Mouse (Mus musculus) retina, postnatal 7 days (tissue): ENCODE results near the gene Rsph1.
"Not testable (repeated sequence)": the region's sequence is repeated elsewhere in the genome, so short reads cannot be mapped to it uniquely, and the experiment has no call there.

Source experiments
- DNase-seq: peaks from one replicate; pipeline ENCODE4 v3.0.0-alpha.2; 2012; ENCODE audit warnings: low read depth, low spot score

Rsph1 gene

GRCm38 (mm10) chr17:31279541-31279940 is 2.4 kb upstream of the Rsph1 start:
- DNase-seq = no peak

DNA sequence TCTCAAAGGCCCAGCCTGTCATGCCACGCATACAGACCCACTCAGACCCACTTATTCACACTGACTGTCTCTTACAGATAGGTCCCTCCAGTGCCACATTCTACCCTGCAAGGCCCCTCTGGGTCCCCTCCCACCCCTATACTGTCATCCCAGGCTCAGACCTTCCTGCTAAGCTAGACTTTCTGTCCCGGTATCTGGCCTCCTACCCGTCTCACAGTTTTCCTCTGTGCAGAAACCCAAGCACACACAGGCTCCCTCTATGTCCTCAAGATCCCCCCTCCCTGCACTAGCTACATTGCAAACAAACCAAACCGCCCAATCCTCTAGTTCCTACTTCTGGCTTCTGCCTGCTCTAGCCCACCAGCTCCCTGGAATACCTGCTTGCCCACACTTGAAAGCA is 748 bp upstream of the Rsph1 start:
- no peak for DNase-seq

DNA sequence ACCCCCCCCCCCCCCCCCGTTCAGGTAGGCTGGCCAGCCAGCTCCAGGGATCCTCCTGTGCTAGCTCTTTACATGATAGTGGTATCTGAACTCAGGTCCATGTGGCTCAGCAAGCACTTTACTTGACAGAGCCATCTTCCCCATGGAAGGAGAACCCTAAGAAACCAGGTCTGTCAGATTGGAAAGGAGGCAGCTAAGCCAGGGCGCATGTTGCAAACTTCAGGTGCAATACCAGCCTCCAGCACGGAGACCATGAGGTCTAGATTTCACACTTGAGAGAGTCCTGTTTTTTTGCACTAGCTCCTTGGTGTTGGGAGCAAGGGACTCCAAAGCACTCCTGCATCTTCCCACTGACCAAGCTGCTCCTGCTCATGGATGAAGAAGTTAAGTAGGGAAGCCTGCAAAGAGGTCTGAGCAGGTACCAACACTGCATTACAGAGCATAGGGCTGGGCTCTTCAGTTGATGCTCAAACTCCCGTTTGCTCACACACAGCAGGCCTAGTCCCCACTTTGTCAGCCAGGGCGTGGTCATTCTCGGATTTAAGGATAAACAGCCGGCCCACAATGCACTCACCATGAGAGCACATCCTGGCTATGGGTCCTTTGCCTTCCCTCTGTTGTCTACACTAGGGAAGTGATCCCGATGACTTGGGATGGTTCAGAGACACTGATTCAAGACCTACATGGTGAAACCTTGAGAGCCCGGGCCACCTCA is 819 bp downstream of the Rsph1 start:
- DNase-seq = no peak

GRCm38 (mm10) chr17:31275181-31275580 is 2.0 kb downstream of the Rsph1 start:
- no peak for DNase-seq

DNA sequence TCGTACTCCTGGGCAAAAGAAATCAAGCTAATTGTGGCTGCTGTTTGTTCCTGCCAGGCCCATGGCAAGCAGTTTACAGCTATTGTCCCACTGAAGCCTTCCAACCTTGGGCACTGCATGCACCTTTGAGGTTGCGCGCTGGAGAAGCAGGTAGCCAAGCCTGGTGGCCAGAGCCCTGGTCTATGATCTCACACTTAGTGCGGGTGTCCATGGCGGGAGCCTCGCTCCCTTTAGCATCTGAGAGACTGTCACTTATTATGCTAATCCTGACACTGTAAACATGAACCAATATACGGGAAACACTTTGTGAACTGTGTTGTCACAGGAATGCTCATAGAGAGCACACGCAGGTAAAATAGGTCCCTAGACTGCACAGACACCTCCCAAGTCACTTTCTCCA is 3.6 kb downstream of the Rsph1 start:
- DNase-seq = no peak

- no peak for DNase-seq
Measured at GRCm38 (mm10) chr17:31272416-31273165, 4.6 kb downstream of the Rsph1 start.

DNA sequence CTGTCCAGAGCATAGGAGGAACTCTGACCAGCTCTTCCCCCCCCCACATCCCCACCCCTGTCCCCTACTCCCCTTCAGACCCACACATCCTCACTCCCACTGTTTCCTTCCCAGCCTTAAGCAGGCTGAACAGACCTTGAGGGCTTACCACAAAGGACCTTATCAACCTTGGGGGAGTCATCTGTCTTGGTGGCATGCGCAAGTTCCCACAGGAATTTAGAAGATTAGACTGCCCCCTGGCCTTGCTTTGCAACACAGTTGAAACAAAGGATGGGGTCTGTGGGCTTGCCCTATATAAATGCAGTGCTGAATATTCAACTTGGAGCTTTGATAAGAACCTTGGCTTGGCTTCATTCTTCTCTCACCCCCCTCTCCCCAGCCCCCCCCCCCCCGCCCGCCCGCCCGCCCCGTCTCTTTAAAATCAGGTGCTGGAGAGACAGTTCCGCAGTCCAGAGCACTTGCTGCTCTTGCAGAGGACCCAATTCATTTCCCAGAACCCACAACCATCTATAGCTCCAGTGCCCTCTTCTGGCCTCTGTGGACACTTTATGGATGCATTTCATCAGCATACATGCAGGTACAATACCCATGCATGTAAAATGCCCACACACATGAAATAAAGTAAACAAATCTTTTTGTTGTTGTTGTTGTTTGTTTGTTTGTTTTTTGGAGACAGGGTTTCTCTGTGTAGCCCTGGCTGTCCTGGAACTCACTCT is 5.9 kb downstream of the Rsph1 start:
- no peak for DNase-seq

- not testable (repeated sequence) for DNase-seq
Measured at GRCm38 (mm10) chr17:31270736-31271135, 6.4 kb downstream of the Rsph1 start.

DNA sequence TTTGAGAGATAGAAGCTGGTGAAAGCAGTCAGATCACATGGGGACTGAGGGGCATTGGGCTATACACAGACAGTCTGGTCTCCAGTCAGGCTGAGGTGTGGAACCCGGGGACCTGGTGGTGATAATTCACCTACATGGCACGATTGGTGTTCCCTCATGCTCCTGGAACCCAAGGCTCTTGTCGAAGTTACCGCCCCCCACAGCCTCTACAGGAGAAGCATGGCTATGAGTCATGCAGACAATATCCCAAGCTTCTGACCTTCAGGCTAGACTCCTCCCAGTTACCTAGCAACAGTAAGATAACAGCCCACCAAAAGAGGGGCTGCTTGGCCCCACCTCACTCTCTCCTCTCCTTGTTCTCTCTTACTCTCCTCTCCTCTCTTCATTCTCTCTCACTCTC is 6.9 kb downstream of the Rsph1 start:
- DNase-seq = no peak

GRCm38 (mm10) chr17:31269761-31270160 is 7.4 kb downstream of the Rsph1 start:
- DNase-seq = no peak

DNA sequence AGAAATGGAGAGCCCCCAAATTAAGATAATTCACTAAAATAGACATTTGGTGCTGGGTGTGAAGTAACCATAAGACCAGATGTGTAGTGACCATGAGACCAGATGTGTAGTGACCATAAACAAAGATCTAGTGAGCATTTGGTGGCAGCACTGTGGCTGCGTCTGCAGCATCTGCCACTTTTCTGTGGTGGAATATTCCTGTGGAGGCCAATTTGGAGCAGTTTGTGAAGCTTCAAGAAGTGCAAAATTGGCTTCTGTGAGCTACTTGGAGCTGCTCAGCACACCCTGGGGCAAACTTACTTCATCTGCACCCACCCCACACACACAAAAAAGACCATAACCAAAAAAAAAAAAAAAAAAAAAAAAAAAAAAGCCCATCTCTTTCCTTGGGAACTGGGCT is 9.2 kb downstream of the Rsph1 start:
- no peak for DNase-seq

- no peak for DNase-seq
Measured at GRCm38 (mm10) chr17:31267603-31268002, 9.6 kb downstream of the Rsph1 start.

DNA sequence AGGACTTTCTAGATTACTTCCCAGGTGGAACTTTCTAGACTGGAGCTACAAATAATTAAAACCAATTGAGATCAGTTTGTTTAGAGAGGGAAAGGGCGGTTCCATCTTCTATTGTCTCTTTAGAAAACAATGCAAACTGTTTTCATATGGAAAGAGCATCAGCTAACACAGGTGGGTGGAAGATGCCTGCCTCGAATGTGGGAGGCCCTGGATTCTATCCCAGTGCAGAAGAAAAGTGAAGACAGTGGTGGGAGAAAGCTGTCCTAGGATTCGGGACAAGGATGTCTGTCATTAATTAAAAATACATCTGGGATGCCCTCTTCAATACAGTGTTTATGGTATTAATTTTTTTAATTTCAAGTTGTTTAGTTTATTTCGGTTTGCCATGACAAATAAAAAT is 10.0 kb downstream of the Rsph1 start:
- no peak for DNase-seq

GRCm38 (mm10) chr17:31266321-31266950 is 10.7 kb downstream of the Rsph1 start:
- no peak for DNase-seq

DNA sequence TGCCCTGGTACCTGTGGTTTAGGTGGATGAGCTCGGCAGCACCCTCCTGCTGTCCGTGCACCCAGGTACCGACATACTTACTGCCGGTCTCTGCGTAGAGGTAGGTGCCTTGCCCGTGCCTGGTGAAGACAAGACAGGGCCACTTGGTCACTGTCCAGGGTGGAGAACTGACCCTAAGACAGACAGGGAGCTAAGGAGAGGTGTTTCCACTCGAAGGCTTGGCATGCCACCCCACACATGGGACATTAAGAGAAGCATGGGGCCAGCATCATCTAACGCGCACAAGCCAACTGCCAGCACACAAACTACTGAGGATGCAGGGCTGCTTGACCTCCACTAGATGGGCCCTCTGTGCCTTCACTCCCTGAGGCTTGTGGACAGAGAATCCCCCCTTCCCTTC is 11.4 kb downstream of the Rsph1 start:
- no peak for DNase-seq

DNA sequence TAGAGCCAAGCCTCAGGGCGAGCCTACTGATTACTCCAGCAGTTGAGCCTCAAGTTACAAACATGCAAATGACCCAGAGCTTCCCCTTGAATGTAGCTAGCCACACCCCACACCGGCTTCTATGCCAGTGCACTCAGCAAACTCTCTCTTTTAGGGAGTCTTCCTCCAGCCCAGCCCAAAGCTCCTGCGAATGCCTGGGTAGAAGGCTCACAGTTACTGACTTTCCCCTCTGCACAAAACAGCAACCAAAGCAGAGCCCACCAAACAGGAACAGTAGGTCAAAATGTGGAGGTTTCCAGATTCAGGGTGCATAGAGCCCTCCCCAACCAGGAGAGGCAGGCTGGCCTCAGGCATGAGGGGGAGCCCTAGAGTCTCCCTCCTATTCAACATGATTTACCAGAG is 12.0 kb downstream of the Rsph1 start:
- no peak for DNase-seq

DNA sequence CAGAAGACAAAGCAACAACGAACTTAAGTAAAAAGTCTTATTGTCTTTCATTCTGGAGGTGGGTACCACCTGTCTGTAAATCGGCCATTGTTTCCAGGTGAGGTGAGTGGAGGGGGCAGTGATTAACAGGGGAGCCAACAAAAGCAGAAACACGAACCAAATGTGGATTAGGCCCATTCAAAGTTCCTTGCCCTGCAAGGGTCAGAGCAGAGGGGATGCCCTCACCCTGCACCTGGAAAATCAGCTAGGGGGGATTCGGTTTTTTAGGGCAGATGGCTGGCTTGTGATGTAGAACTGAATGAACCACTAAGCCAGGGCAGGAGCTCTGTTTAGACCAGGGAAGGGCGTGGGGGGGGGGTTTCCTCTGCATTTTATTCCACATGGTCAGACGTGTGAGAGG is 12.8 kb downstream of the Rsph1 start:
- no peak for DNase-seq

DNA sequence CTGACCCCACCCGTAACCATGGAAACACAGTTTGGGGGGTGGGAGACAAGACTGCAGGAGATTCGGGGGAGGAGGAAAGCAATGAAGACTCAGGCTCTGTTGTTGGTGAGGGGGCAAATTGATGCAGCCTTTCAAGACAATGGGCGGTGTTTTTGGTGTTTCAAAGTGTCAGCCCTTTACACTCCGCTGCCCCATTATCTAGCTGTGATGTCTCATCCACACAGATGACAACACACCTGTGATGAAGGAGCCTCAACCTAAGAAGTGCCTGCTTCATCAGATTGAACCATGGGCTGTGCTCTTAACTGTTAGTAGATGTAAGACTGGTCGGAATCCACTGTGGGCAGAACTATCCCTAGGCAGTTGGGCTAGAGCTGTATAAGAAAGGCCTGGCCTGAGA is 13.4 kb downstream of the Rsph1 start:
- DNase-seq = no peak

DNA sequence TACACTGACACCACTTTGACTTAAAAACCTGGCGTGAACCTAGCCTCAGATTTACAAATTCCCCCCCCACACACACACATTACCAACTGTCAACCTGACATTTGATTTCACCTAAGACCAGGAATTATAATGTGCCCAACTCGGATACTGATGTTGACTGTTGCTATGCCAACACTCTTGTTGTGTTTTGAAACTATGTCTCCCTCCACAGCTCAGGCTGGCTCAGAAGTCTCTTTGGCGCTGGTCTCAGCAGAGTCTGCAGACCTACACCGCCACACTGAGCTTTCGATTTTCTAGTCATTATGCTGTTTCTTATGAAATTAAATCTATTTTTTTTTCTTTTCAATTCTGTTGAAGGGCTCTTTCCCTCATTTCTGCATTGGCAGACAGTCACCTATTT is 14.5 kb downstream of the Rsph1 start:
- no peak for DNase-seq

DNA sequence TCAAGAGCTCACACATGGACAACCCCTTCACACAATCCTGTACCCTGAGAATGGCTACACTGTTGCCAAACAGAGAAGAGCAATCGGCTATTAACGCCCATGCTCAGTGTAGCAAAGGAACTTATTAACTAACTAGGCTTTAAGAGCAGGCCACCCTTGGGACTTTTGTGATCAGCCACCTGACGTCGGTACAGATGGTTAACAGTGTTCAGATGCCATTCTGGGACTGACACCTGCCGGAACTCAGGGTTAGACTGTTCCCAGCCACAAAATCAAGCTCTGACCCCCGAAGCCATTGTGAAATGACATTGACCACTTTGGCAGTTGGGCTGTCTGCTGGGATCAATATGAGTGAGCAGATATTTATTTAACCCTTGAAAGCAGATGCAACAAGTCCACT is 15.8 kb downstream of the Rsph1 start:
- no peak for DNase-seq

GRCm38 (mm10) chr17:31260430-31260829 is 16.8 kb downstream of the Rsph1 start:
- no peak for DNase-seq

GRCm38 (mm10) chr17:31259825-31260224 is 17.4 kb downstream of the Rsph1 start:
- DNase-seq = no peak
